Mouse (Mus musculus) stomach, postnatal 0 days (tissue): ENCODE results near the gene Stk39. TPM values are rescaled to one million over a fixed set of nuclear protein-coding genes. Genes with fewer than 3 reads are reported as not detected.

ENCODE experiments used
- ATAC-seq: fragments of 200-750 bp; cut with Nextera tagmentation; 2 replicates; pipeline ENCODE4 v1.8.0; 2017; ENCODE audit not compliant: low FRiP score, low TSS enrichment
- DNase-seq: peaks from one replicate; pipeline ENCODE4 v3.0.0-alpha.2; 2016; ENCODE audit warnings: low spot score
- H3K27ac ChIP-seq: fragments of 300-500 bp; sonication (generic); replicated peaks from 2 replicates; pipeline ENCODE4 v1.5.1; 2014; ENCODE audit warnings: mild to moderate bottlenecking, control low read depth
- H3K27me3 ChIP-seq: fragments of 300-500 bp; sonication (generic); 2 replicates; pipeline ENCODE4 v1.6.1; 2014; ENCODE audit warnings: low read length; ENCODE audit not compliant: control insufficient read depth, insufficient read depth
- H3K36me3 ChIP-seq: fragments of 300-500 bp; sonication (generic); 2 replicates; pipeline ENCODE4 v1.6.1; 2014; ENCODE audit warnings: low read length, mixed read lengths; ENCODE audit not compliant: control insufficient read depth, insufficient read depth
- H3K4me1 ChIP-seq: fragments of 300-500 bp; sonication (generic); replicated peaks from 2 replicates; pipeline ENCODE4 v1.6.1; 2014; ENCODE audit warnings: antibody characterized with exemption; ENCODE audit not compliant: control insufficient read depth, insufficient read depth
- H3K4me2 ChIP-seq: fragments of 300-500 bp; sonication (generic); replicated peaks from 2 replicates; pipeline ENCODE4 v1.6.1; 2014; ENCODE audit warnings: low read depth, mild to moderate bottlenecking, control low read depth, moderate library complexity
- H3K4me3 ChIP-seq: fragments of 300-500 bp; sonication (generic); 2 replicates; pipeline ENCODE4 v1.5.1; 2014; ENCODE audit warnings: low read depth, low read length, control low read depth
- H3K9ac ChIP-seq: fragments of 300-500 bp; sonication (generic); 2 replicates; pipeline ENCODE4 v1.6.1; 2014; ENCODE audit warnings: mild to moderate bottlenecking, low read length, control low read depth, mixed read lengths
- H3K9me3 ChIP-seq: fragments of 300-500 bp; sonication (generic); 2 replicates; pipeline ENCODE4 v1.6.1; 2016; ENCODE audit warnings: low read length; ENCODE audit not compliant: control insufficient read depth
- CTCF ChIP-seq: IDR thresholded peaks from 2 replicates; pipeline ENCODE4 v1.5.1; 2016; ENCODE audit warnings: antibody characterized with exemption, low read depth, mild to moderate bottlenecking, moderate library complexity
- EP300 ChIP-seq: optimal IDR thresholded peaks from 2 replicates; pipeline ENCODE3; 2016; ENCODE audit warnings: antibody characterized with exemption
- WGBS: fragments of 180-500 bp; shearing (Covaris S2); extraction: QIAGEN DNeasy Blood & Tissue Kit; methylation state at CpG from one replicate; pipeline ENCODE4 v1.1.7; 2014; 5-methylcytosine and 5-hydroxymethylcytosine counted together
- polyA plus RNA-seq: library from polyadenylated mRNA; unstranded; fragments of >200 nt; fragmentation: Nextera tagmentation; extraction: Ambion mirVana; gene quantifications from 2 replicates; pipeline ENCODE4 v1.2.1, GENCODE M21; 2015

Gene Stk39
- polyA plus RNA-seq, 1 experiment from 2014 or later = 23.6 TPM

DNA sequence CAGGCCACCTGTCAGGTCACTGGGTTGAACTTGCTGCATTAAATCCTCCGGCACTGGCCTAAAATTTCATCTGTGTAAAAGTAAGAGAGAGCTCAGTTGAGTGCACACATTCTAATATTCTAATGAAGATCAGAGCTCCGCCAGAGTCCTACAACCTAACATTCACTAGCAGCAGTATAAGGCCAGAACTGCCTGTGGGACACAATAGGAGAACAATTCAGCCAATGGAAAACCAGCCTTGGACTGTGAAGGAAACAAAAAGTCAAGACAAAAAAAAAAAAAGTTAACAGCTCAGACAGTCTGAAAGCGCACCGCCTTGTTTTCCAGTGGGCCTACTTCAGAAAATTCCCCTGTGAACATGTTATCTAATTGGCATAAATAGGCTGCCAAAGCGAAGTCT lies 137.1 kb downstream of the Stk39 start:
- Histone ChIP-seq H3K27ac (no peak overlapping the region), H3K9ac (no peak overlapping the region), H3K4me2 (no peak overlapping the region), H3K9me3 (no peaks in the 10 kb centered on the region), H3K36me3 (no peaks in the 10 kb centered on the region), H3K4me1 (no peaks in the 10 kb centered on the region), H3K4me3 (no peak overlapping the region), H3K27me3 (no peaks in the 10 kb centered on the region)
- ATAC-seq (no peak), DNase-seq (no peak)
- WGBS = 84% methylated on average over 5 of the region's 5 CpGs
- TF ChIP-seq CTCF (no peak), EP300 (no peak)

DNA sequence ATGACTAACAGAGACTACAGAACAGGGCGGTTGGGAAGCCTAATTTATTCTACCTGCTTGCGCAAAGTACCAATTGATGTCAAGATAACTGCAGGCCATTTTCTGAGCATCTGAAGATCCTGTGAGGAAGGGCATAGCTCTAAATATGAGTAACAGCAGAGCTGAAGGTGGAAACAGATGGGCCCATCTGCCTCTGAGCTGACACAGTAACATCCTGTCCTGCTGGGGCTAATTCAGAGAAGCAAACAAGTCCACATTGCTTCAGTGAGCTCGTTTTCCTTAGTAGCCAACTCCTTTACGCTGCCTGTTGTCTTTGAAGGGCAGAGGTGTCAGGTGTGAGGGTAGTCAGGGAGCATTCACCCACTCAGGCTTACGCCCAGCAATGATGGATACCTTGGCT lies 146.8 kb downstream of the Stk39 start:
- Histone ChIP-seq H3K27ac (no peak overlapping the region), H3K9ac (no peak overlapping the region), H3K36me3 (no peaks in the 10 kb centered on the region), H3K4me3 (no peak overlapping the region), H3K9me3 (no peaks in the 10 kb centered on the region), H3K27me3 (no peaks in the 10 kb centered on the region), H3K4me1 (no peaks in the 10 kb centered on the region), H3K4me2 (no peak overlapping the region)
- DNase-seq (no peak), ATAC-seq (no peak)
- WGBS = 60% methylated on average over 5 of the region's 5 CpGs
- TF ChIP-seq CTCF (no peak), EP300 (no peak)

DNA sequence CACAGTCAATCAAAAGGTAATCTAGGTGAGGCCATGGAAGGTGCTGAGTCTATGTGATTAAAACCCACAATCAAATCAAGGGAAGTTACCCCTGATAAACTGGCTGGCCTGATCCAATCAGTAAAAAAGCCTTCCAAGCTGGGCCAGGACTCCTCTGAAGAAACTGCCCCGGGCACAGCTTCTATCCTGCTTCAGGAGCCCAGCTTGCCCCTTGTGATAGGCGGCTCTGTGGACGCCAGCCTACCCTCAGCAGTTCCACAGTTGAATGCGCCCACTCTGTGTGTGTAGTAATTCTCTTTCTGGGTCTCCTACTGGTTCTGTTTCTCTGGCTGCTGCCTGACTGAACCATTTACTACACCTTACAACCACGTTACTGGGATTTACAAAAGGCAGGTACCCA lies 150.8 kb downstream of the Stk39 start:
- DNase-seq (no peak), ATAC-seq (no peak)
- Histone ChIP-seq H3K4me1 (no peaks in the 10 kb centered on the region; the same call in 1 of the 2 replicates), H3K27me3 (no peaks in the 10 kb centered on the region), H3K9me3 (no peaks in the 10 kb centered on the region), H3K27ac (no peak overlapping the region), H3K4me2 (no peak overlapping the region), H3K36me3 (no peaks in the 10 kb centered on the region), H3K9ac (no peak overlapping the region), H3K4me3 (no peak overlapping the region)
- 80% methylated on average over 5 of the region's 5 CpGs for WGBS
- TF ChIP-seq CTCF = no peak
- no peak for TF ChIP-seq EP300

DNA sequence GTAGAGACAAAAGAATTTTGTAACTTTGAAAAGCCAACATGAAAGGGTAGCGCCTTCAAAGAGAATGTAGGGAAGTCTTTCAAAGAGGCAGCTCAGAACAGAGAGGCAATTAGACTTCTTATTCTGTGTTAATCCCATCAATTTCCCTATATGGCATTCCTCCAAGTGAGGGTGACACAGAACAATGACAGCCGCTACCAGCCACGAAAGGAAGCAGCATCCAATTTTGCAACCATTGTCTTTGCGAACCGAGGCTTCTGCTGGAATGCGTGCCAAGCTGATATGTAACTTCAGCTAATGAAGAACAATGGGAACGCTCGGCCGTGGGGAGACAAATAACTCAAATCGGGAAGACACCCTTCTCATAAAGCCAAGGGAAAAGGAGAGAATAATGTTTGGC lies 151.4 kb downstream of the Stk39 start:
- Histone ChIP-seq H3K36me3 (no peaks in the 10 kb centered on the region), H3K4me1 (no peaks in the 10 kb centered on the region; the same call in 1 of the 2 replicates), H3K27ac (no peak overlapping the region), H3K9me3 (no peaks in the 10 kb centered on the region), H3K27me3 (no peaks in the 10 kb centered on the region), H3K4me2 (no peak overlapping the region), H3K9ac (no peak overlapping the region), H3K4me3 (no peak overlapping the region)
- no peak for ATAC-seq
- TF ChIP-seq CTCF (no peak), EP300 (no peak)
- 57% methylated on average over 10 of the region's 10 CpGs for WGBS
- DNase-seq = no peak

DNA sequence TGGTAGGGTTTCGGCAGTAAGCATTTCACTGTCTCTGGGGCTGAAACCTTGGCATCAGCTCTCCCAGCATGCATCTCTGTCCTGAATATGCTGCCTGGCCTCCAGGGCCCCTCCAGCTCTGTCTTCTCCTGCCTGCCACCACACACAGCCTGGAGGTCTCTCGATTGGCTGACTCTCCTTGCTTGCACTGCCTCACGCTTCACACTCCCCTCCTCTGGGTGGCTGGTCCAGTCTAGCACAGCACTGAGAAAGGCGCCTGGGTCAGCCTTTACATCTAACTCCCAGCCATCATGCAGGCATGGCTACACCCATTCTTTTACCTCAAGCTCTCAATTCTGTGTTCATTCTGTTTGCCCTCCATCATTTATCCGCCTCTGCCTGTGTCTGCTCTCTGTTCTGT lies 153.6 kb downstream of the Stk39 start:
- Histone ChIP-seq H3K9me3 (no peaks in the 10 kb centered on the region), H3K27ac (no peak overlapping the region), H3K4me2 (no peak overlapping the region), H3K36me3 (no peaks in the 10 kb centered on the region), H3K4me1 (no peaks in the 10 kb centered on the region; the same call in 1 of the 2 replicates), H3K4me3 (no peak overlapping the region), H3K9ac (no peak overlapping the region), H3K27me3 (no peaks in the 10 kb centered on the region)
- 78% methylated on average over 5 of the region's 5 CpGs for WGBS
- TF ChIP-seq EP300 = no peak
- TF ChIP-seq CTCF = no peak
- ATAC-seq = no peak
- no peak for DNase-seq

DNA sequence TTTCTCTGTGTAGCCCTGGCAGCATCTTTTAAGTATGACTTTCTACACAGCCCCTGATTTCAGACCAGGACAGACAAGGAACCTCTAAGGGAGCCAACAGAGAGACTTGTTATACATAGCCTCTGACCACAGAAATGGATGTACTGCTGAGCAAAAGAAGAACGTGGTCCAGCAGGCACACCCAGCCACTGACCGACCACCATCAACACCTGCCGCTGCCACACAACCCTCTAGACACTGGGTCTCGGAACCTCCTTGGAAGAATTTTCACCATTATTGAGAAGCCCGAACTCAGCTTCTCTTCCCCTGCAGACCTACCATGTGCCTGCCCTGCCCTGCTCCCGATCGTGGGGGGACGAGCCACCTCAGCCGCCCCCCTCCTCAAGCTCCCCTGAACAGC lies 154.2 kb downstream of the Stk39 start:
- H3K36me3 ChIP-seq = no peaks in the 10 kb centered on the region
- H3K4me3 ChIP-seq = no peak overlapping the region
- DNase-seq = no peak
- H3K4me2 ChIP-seq = no peak overlapping the region
- H3K4me1 ChIP-seq = no peaks in the 10 kb centered on the region; the same call in 1 of the 2 replicates
- H3K9me3 ChIP-seq = no peaks in the 10 kb centered on the region
- ATAC-seq = no peak
- no peak for TF ChIP-seq CTCF
- no peak for TF ChIP-seq EP300
- no peak overlapping the region for H3K9ac ChIP-seq
- H3K27me3 ChIP-seq = no peaks in the 10 kb centered on the region
- H3K27ac ChIP-seq = no peak overlapping the region
- 86% methylated on average over 9 of the region's 9 CpGs for WGBS
